Mouse (Mus musculus) small intestine, adult 2 months (tissue): Measurements from ENCODE around the gene Padi3.

Source experiments
- CTCF ChIP-seq: fragments of 200-500 bp; IDR thresholded peaks from 2 replicates; pipeline ENCODE4 v1.5.1; 2012; ENCODE audit warnings: low read depth, mild to moderate bottlenecking, control low read depth, inconsistent platforms, low read length, moderate library complexity, mixed read lengths; ENCODE audit not compliant: insufficient replicate concordance, insufficient read length; ENCODE audit errors: extremely low read depth
- POLR2A ChIP-seq: fragments of 200-500 bp; IDR thresholded peaks from 2 replicates; pipeline ENCODE4 v1.6.1; 2012; ENCODE audit warnings: low read depth, mild to moderate bottlenecking, control low read depth, inconsistent platforms, low read length, moderate library complexity

DNA sequence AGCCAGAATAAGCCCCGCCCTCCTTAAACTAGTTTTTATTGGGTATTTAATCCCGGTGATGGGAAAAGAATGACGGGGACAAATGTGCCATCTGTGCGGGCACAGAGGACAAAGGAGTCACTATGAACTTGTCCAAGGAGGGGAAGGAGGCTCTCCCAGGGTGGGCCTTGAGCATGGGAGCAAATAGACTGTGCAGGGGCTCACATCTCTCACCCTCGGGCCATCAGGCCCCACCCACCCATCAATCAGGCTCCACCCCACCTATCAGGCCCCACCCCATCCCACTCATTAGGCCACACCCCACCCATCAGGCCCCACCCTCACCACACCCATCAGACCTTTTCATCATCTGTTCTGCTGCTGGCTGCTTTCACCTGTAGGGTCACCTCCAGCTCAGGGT, 41.5 kb downstream of the Padi3 start:
- TF ChIP-seq CTCF (no peak), POLR2A (no peak)
